ENCODE assay signal across 10 mouse cellular contexts in genomic region chr5:100266671-100267510, GRCm38 (mm10).
DNase-seq lines count a peak whose midpoint lies in the region; ATAC-seq and TF ChIP-seq lines count a peak whose summit lies in the region.
"Had no signal": no experiment of that assay in that cellular context is flagged by ENCODE, and none has a peak within 500 bp of the region (broad histone marks: within the 10 kb centered on the region; RNA-seq: fewer than 3 reads in every experiment).

No protein-coding gene starts in this region.

- no peaks in the 10 kb centered on the region for H3K27me3 ChIP-seq in heart, embryonic 10.5 days (ENCODE audit: insufficient read depth, poor library complexity, severe bottlenecking)
- H3K27me3 ChIP-seq in stomach, embryonic 14.5 days (ENCODE audit: control insufficient read depth, insufficient read depth, low read length), result no peaks in the 10 kb centered on the region
- no peaks in the 10 kb centered on the region for H3K27me3 ChIP-seq in stomach, postnatal 0 days (ENCODE audit: control insufficient read depth, insufficient read depth, low read length)
- H3K27me3 ChIP-seq in stomach, embryonic 16.5 days (ENCODE audit: control insufficient read depth, insufficient read depth, low read length), result no peaks in the 10 kb centered on the region
- H3K27me3 ChIP-seq: forebrain, embryonic 12.5 days had no signal

- H3K9me3 ChIP-seq in heart, embryonic 10.5 days, result no peaks in the 10 kb centered on the region
- no peaks in the 10 kb centered on the region for H3K9me3 ChIP-seq in stomach, embryonic 14.5 days (ENCODE audit: control insufficient read depth, low read depth, low read length)
- H3K9me3 ChIP-seq in stomach, postnatal 0 days (ENCODE audit: control insufficient read depth, low read length), result no peaks in the 10 kb centered on the region
- H3K9me3 ChIP-seq in stomach, embryonic 16.5 days (replicated peaks; ENCODE audit: control insufficient read depth, low read length), result no peaks in the 10 kb centered on the region
- H3K9me3 ChIP-seq: forebrain, embryonic 12.5 days had no signal

- peak; percentile 61 for DNase-seq in heart, embryonic 10.5 days (ENCODE audit: low spot score)
- no peak for DNase-seq in heart, adult 18-20 months
- DNase-seq in stomach, postnatal 0 days (ENCODE audit: low spot score), result no peak
- peak; percentile 35 for DNase-seq in forelimb bud, embryonic 11.5 days (ENCODE audit: low read depth, low spot score)
- DNase-seq in Muller cell, postnatal 12 days (ENCODE audit: inconsistent ontology term), result no peak

- no peaks in the 10 kb centered on the region for H3K36me3 ChIP-seq in heart, embryonic 10.5 days
- no peaks in the 10 kb centered on the region for H3K36me3 ChIP-seq in stomach, embryonic 14.5 days (ENCODE audit: control insufficient read depth, insufficient read depth, low read length)
- H3K36me3 ChIP-seq in stomach, postnatal 0 days (ENCODE audit: control insufficient read depth, insufficient read depth, low read length), result no peaks in the 10 kb centered on the region
- H3K36me3 ChIP-seq in stomach, embryonic 16.5 days (ENCODE audit: control insufficient read depth, insufficient read depth, low read length), result no peaks in the 10 kb centered on the region
- H3K36me3 ChIP-seq: forebrain, embryonic 12.5 days had no signal

- no peak overlapping the region for H3K9ac ChIP-seq in stomach, embryonic 14.5 days (replicated peaks; ENCODE audit: low read depth, low read length)
- no peak overlapping the region for H3K9ac ChIP-seq in stomach, postnatal 0 days (ENCODE audit: low read length)
- no peak overlapping the region for H3K9ac ChIP-seq in stomach, embryonic 16.5 days (ENCODE audit: low read length)
- H3K9ac ChIP-seq: forebrain, embryonic 12.5 days had no signal

- no peak overlapping the region for H3K27ac ChIP-seq in heart, embryonic 10.5 days
- H3K27ac ChIP-seq in stomach, embryonic 14.5 days (ENCODE audit: low read length), result peak overlapping the region; percentile 44; the same call in 1 of the 2 replicates
- H3K27ac ChIP-seq in stomach, postnatal 0 days (replicated peaks), result no peak overlapping the region
- H3K27ac ChIP-seq in stomach, embryonic 16.5 days (ENCODE audit: low read length), result peak overlapping the region; percentile 11; the same call in 1 of the 2 replicates
- H3K27ac ChIP-seq: forebrain, embryonic 12.5 days had no signal

- H3K4me3 ChIP-seq in heart, embryonic 10.5 days, result no peak overlapping the region
- no peak overlapping the region for H3K4me3 ChIP-seq in stomach, embryonic 14.5 days (ENCODE audit: low read depth, low read length)
- H3K4me3 ChIP-seq in stomach, postnatal 0 days (ENCODE audit: low read depth, low read length), result no peak overlapping the region
- no peak overlapping the region for H3K4me3 ChIP-seq in stomach, embryonic 16.5 days (replicated peaks; ENCODE audit: low read length)
- H3K4me3 ChIP-seq: forebrain, embryonic 12.5 days had no signal

- peak; percentile 67; the same call in 1 of the 2 replicates for ATAC-seq in stomach, embryonic 14.5 days (ENCODE audit: insufficient number of reproducible peaks, insufficient read depth, low FRiP score, low read depth)
- no peak for ATAC-seq in stomach, postnatal 0 days (ENCODE audit: low FRiP score, low TSS enrichment)
- peak; percentile 25; the same call in 1 of the 2 replicates for ATAC-seq in stomach, embryonic 16.5 days (ENCODE audit: insufficient read depth, low FRiP score)
- no peak for ATAC-seq in activated CD4-positive, CD25-positive, alpha-beta regulatory T cell, adult 4 months
- ATAC-seq: Patski had no signal

- WGBS in heart, embryonic 10.5 days, result 70% methylated on average over 17 of the region's 17 CpGs
- WGBS in stomach, embryonic 14.5 days, result 41% methylated on average over 17 of the region's 17 CpGs
- WGBS in stomach, postnatal 0 days, result 36% methylated on average over 17 of the region's 17 CpGs
- WGBS in stomach, embryonic 16.5 days, result 44% methylated on average over 17 of the region's 17 CpGs

- TF ChIP-seq EP300 in stomach, postnatal 0 days (optimal IDR thresholded peaks at IDR 0.05), result no peak

- no peaks in the 10 kb centered on the region for H3K4me1 ChIP-seq in heart, embryonic 10.5 days
- H3K4me1 ChIP-seq in stomach, embryonic 14.5 days (ENCODE audit: control insufficient read depth, insufficient read depth, low read length), result peaks cover 7% of the 10 kb centered on the region; the same call in 1 of the 2 replicates
- no peaks in the 10 kb centered on the region for H3K4me1 ChIP-seq in stomach, postnatal 0 days (replicated peaks; ENCODE audit: control insufficient read depth, insufficient read depth)
- H3K4me1 ChIP-seq in stomach, embryonic 16.5 days (ENCODE audit: control insufficient read depth, insufficient read depth, low read length), result no peaks in the 10 kb centered on the region
- H3K4me1 ChIP-seq: forebrain, embryonic 12.5 days had no signal

- H3K4me2 ChIP-seq in stomach, embryonic 14.5 days (replicated peaks; ENCODE audit: low read depth, low read length), result no peak overlapping the region
- H3K4me2 ChIP-seq in stomach, postnatal 0 days (replicated peaks; ENCODE audit: low read depth), result no peak overlapping the region
- H3K4me2 ChIP-seq in stomach, embryonic 16.5 days (ENCODE audit: low read depth, low read length), result no peak overlapping the region
- H3K4me2 ChIP-seq: forebrain, embryonic 12.5 days had no signal

- TF ChIP-seq CTCF in stomach, postnatal 0 days (IDR thresholded peaks at IDR 0.05; ENCODE audit: low read depth), result no peak

Comparison
In these comparisons a context has a peak if more than half of its experiments do, and no peak if none do; other contexts are left out.
1. DNase-seq: peak in heart, embryonic 10.5 days (single experiment) and forelimb bud, embryonic 11.5 days (single experiment); none in heart, adult 18-20 months (0 of 2), stomach, postnatal 0 days (single experiment) and Muller cell, postnatal 12 days (single experiment).
2. H3K27ac ChIP-seq: peak in stomach, embryonic 14.5 days (single experiment) and stomach, embryonic 16.5 days (single experiment); none in heart, embryonic 10.5 days (single experiment) and stomach, postnatal 0 days (single experiment).
3. ATAC-seq: peak in stomach, embryonic 14.5 days (single experiment) and stomach, embryonic 16.5 days (single experiment); none in stomach, postnatal 0 days (single experiment) and activated CD4-positive, CD25-positive, alpha-beta regulatory T cell, adult 4 months (single experiment).